8 mouse cellular contexts compared by ENCODE assay signal in the genomic region with DNA sequence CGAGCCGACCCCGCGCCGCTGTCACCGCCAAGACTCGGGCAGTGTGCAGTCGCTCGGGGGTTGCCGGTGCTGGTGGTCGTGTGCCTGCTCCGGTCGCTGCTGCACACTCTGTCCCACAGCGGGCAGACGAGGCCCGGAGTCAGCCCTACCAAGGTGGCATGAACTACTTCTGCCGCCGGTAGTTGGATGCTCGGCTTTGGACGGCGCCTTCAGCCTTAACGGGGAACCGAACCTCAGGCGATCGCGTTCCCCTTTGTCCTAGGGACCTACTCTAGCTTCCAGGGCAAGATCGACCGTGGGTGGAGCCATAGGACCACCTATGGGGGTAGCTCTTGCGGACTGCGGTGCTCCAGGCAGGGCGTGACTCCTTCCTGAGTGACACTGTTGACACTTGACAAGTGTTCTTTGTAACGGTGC. TPM values are rescaled to one million over a fixed set of nuclear protein-coding genes. Genes with fewer than 3 reads are reported as not detected.
DNase-seq lines count a peak whose midpoint lies in the region; ATAC-seq and TF ChIP-seq lines count a peak whose summit lies in the region.

No protein-coding gene starts in this region.

- intact Hi-C loops in gastrocnemius, postnatal 14 days (cut with DNase I; ENCODE audit: low total_unique reads) = loop anchor here (10.0 kb wide), 1 partner anchor 102 kb away; a partner anchor contains a TSS

- DNase-seq in kidney, adult 2 months = no peak
- no peak for DNase-seq in kidney, adult 11 months
- peak; percentile 86 for DNase-seq in ZHBTc4 (ENCODE audit: low read depth, low spot score)
- DNase-seq in forelimb bud, embryonic 11.5 days (ENCODE audit: low read depth, low spot score) = peak; percentile 58
- peak; percentile 43 for DNase-seq in spleen, adult 12 weeks (ENCODE audit: low spot score)
- DNase-seq in right cerebral cortex, postnatal 14 days = no peak
- no peak for DNase-seq in gastrocnemius, postnatal 14 days

- peak; percentile 78 for ATAC-seq in liver, embryonic 12.5 days

- H3K27ac ChIP-seq in kidney, adult 2 months (ENCODE audit: insufficient read depth, low read depth, low read length) = no peak overlapping the region
- H3K27ac ChIP-seq in liver, embryonic 12.5 days = peak overlapping the region; percentile 99

- peaks cover 3% of the 10 kb centered on the region; the same call in 1 of the 2 replicates for H3K4me1 ChIP-seq in kidney, adult 2 months (ENCODE audit: control insufficient read depth, insufficient read depth, low read length)
- H3K4me1 ChIP-seq in liver, embryonic 12.5 days = peaks cover 43% of the 10 kb centered on the region

- H3K4me2 ChIP-seq in liver, embryonic 12.5 days = peak overlapping the region; percentile 89

- no peaks in the 10 kb centered on the region for H3K9me3 ChIP-seq in liver, embryonic 12.5 days (replicated peaks)

- no peaks in the 10 kb centered on the region for H3K27me3 ChIP-seq in kidney, adult 2 months (replicated peaks; ENCODE audit: control insufficient read depth, insufficient read depth, low read length)
- no peaks in the 10 kb centered on the region; the same call in 1 of the 2 replicates for H3K27me3 ChIP-seq in liver, embryonic 12.5 days (replicated peaks)

- no peak for TF ChIP-seq POLR2A in kidney, adult 2 months (IDR thresholded peaks at IDR 0.05; ENCODE audit: low read depth, low read length)

- peak overlapping the region; percentile 94 for H3K9ac ChIP-seq in liver, embryonic 12.5 days

- H3K36me3 ChIP-seq in kidney, adult 2 months (ENCODE audit: control insufficient read depth, insufficient read depth, low read length) = no peaks in the 10 kb centered on the region
- peaks cover 16% of the 10 kb centered on the region for H3K36me3 ChIP-seq in liver, embryonic 12.5 days

- no peak for TF ChIP-seq CTCF in kidney, adult 2 months (conservative IDR thresholded peaks at IDR 0.05; ENCODE audit: insufficient read depth, insufficient read length, low read depth, low read length)

- H3K4me3 ChIP-seq in kidney, adult 2 months (ENCODE audit: insufficient read depth, low read depth, low read length) = peak overlapping the region; percentile 76
- peak overlapping the region; percentile 94 for H3K4me3 ChIP-seq in liver, embryonic 12.5 days

- 1% methylated on average over 32 of the region's 32 CpGs for WGBS in kidney, adult 2 months
- WGBS in liver, embryonic 12.5 days (ENCODE audit: insufficient replicate concordance) = under 1% methylated on average over 32 of the region's 32 CpGs

RNA-seq across cellular contexts. Expression of a gene that starts 0.4 kb away (rescaled TPM):
- polyA plus RNA-seq in kidney, adult 2 months (2012; rRNA removed) = 10.9 and 11.2 TPM in 2 replicates
- polyA plus RNA-seq in liver, embryonic 12.5 days (2016; fragmentation: Nextera tagmentation; extraction: Ambion mirVana) = 13.4 and 14.4 TPM in 2 replicates
- total RNA-seq in gastrocnemius, postnatal 14 days (2021) = under 1 TPM; 0.82 to 0.92 TPM

Comparison
In these comparisons a context has a peak if more than half of its experiments do, and no peak if none do; other contexts are left out.
1. DNase-seq: peak in ZHBTc4 (single experiment), forelimb bud, embryonic 11.5 days (single experiment) and spleen, adult 12 weeks (single experiment); none in kidney, adult 2 months (single experiment), kidney, adult 11 months (single experiment), right cerebral cortex, postnatal 14 days (single experiment) and gastrocnemius, postnatal 14 days (single experiment).